Mouse (Mus musculus) spleen, adult 2 months (tissue): Measurements from ENCODE around the gene Inpp5e.

Experiments
- CTCF ChIP-seq: fragments of 200-500 bp; IDR thresholded peaks from 2 replicates; pipeline ENCODE4 v1.5.1; 2011; ENCODE audit warnings: mild to moderate bottlenecking, inconsistent platforms; ENCODE audit not compliant: insufficient read depth, insufficient read length, insufficient replicate concordance; ENCODE audit errors: extremely low read depth
- POLR2A ChIP-seq: fragments of 200-500 bp; IDR thresholded peaks from 2 replicates; pipeline ENCODE4 v1.6.1; 2011; ENCODE audit warnings: low read depth, low read length, inconsistent platforms

DNA sequence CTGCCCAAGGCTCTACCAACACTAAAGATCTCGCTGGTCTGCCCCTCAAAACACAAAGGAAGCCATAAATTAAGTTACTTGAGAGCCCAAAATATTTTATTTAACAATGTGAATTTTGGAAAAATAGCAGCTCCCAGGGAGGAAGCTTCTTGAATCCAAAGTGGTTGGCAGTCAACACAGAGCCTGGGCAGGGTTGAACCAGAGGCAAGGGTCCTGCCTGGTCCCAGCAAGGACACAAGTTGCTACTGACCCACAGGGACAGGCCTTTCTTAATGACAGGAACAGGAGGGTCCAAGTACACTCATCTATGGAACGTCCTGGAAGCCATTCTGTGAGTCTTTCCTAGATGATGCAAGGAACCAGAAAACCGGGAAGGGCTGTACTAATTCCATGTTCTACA is 359 bp upstream of the Inpp5e start:
- TF ChIP-seq POLR2A (no peak), CTCF (no peak)
